Mouse (Mus musculus) embryo, embryonic 10.5 days (tissue): Measurements from ENCODE around the gene Syvn1.
A peak's percentile ranks its signal among the peaks of the same experiment; 100 is the strongest.

Experiments used
- DNase-seq: peaks from one replicate; pipeline ENCODE4 v3.0.0-alpha.2; 2015; ENCODE audit warnings: low spot score

The Syvn1 gene

GRCm38 (mm10) chr19:6046294-6047153 lies at the start of gene Syvn1:
Syvn1 (plus strand) TSS chr19:6046576.
- DNase-seq = peak; percentile 97

DNA sequence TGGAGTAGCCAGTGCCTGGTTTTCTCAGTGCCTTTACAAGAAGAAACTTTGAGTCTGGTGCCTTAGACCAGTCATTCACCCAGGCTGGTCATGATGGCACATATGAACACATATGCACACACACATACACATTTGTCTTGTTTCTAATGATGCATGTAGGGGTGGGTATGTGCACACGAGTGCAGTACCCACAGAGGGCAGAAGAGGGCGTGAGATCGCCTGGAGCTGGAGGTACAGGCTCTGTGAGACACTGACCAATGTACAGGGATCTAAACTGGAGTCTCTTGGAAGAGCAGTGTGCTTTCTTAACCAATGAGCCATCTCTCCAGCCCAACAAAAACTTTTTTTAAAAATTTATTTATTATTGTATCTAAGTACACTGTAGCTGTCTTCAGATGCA lies 48.2 kb upstream of the Syvn1 start:
- DNase-seq = no peak

- no peak for DNase-seq
These were observed 46.4 kb upstream of the Syvn1 start for GRCm38 (mm10) chr19:5999969-6000368.

DNA sequence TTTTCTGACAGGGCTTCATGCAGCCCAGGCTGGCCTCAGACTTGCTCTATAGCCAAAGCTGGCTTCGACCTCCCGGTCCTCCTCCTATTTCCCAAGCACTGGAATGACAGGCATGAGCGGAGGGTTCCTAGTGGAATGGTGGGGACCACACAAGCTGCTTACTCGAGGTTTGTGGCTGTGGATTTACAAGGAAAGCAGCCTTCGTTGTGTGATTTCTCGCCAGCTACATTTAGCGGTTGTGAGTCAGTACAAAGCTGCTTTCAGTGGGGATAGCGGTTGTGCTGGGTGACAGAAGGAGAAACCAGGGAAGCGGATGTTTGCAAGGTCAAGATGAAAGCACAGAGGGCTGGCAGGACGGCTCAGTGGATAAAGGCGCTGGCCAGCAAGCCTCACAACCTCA lies 40.8 kb upstream of the Syvn1 start:
- no peak for DNase-seq

GRCm38 (mm10) chr19:6007013-6007412 lies 39.4 kb upstream of the Syvn1 start:
- no peak for DNase-seq

DNA sequence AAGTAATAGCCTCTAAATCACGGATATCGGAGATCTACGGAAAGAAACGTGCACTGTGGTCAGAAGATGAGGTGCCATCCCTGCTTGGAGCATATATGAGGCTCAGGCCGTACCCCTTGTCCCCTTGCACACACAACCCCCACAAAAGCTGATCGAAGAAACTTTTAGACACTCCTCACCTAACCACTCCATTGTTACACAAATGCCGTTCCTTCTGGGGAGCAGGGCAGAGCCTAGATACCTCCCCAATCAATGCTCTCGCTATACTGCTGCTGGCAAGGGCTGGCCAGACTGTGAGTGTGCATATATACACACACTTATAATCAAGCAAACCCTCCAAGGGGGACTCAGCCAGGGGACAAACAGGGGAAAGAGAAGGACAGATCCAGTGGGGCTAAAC lies 37.2 kb upstream of the Syvn1 start:
- no peak for DNase-seq

DNA sequence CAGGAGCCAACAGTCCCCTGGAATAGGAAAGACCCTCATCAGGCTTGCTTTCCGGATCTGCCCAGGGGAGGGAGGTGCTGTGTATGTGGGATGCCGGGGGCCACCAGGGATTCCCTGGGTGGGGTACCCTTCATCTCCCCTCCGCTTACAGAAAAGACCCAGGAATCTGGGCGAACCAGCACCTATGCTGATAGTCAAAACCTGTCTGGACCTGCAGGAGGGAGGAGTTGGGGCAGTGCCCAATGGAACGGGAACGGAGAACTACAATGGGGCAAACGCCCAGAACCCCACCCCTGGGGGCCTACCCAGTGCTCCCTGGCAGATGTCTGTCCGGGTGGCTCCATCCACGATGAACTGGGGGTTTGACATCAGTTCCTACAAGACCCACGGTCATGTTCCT lies 32.7 kb upstream of the Syvn1 start:
- DNase-seq = no peak

GRCm38 (mm10) chr19:6014991-6015510 lies 31.3 kb upstream of the Syvn1 start:
- peak; percentile 58 for DNase-seq

DNA sequence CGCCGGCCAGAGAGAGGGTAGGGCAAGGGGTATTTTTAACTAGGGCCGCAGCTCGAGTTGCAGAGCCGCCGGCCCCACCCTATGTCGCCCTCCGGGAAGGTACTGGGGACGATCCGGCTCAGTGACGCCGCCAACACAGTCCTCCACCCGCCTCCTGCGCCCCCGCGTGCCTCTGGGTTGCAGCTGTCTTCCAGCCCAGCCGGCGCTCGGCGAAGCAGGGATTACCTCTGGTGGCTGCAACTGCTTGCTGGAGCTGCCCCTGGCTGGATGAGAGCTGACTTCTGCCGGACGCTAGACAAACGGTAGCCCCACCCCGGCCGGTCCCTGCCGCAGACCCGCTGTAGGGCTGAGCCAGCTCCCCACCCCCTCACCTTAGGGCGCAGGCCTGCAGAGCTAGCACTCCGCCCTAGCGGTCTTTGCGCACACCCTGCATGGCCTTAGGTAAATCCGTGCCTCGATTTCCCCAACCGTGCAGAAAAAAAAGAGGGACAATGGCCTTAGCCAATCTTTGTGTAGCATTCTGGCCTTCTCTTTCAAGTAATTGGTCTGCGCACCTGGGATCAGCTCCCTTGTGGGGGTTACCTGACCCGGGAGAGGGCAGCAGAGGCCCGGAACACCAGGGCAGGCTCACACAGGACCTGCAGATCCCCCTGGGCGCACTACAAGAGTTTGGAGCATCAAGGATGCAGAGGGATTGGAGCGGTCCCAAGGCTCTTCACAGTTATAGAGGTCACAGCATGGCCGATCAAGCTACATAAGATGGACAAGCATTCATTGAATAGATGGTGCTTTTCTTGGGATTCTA lies 30.7 kb upstream of the Syvn1 start, which contains the start of gene Capn1:
TSS of gene Capn1 (minus strand) at position 387 of the 805 bp plus-strand sequence.
- DNase-seq = peak; percentile 77

GRCm38 (mm10) chr19:6016532-6016931 lies 29.8 kb upstream of the Syvn1 start:
- peak; percentile 26 for DNase-seq

- DNase-seq = peak; percentile 94
These were observed 28.0 kb upstream of the Syvn1 start for GRCm38 (mm10) chr19:6018142-6019089.

- DNase-seq = no peak
These were observed 26.1 kb upstream of the Syvn1 start for GRCm38 (mm10) chr19:6020276-6020675.

- no peak for DNase-seq
These were observed 23.3 kb upstream of the Syvn1 start for GRCm38 (mm10) chr19:6023059-6023458.

- no peak for DNase-seq
These were observed 22.4 kb upstream of the Syvn1 start for GRCm38 (mm10) chr19:6023930-6024329.

GRCm38 (mm10) chr19:6028991-6029390 lies 17.4 kb upstream of the Syvn1 start:
- no peak for DNase-seq

- DNase-seq = no peak
These were observed 16.9 kb upstream of the Syvn1 start for GRCm38 (mm10) chr19:6029426-6029825.

DNA sequence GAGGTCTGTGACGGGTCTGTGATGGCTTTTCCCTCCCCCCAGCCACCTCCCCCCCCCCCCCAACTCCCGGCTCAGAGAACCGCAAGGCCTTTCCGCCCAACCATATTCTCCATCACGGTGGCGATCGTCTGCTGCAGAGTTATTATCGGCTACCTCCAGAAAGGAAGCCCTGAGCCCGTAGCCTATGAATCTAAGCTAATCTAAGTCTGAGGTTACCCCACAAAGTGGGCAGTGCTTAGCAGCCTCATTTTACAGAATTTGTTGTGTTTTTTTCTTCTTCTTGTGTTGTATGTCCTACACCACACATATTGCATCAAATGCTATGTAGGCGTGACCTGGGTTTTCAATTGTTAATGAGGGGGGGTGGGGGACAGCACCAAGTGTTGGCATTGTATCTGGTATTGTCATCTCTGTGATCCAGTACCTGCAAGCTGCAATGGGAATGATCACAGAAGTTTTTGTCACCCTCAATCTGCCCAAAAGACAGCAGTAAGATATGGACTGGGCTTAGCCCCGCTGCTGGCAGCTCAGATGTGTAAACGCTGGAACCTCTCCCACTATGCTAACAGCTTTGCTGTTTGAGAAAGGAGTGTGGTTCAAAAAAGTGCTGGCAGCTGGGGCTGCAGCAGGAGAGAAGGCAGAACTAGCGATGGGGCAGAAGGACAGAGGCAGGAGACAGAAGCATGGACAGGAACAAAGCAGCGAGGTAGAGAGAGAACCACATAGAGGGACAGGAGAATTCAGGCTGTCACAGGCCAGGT lies 15.7 kb upstream of the Syvn1 start:
- no peak for DNase-seq

GRCm38 (mm10) chr19:6035966-6036585 lies 10.3 kb upstream of the Syvn1 start:
- no peak for DNase-seq

GRCm38 (mm10) chr19:6037695-6038094 lies 8.7 kb upstream of the Syvn1 start:
- no peak for DNase-seq

- DNase-seq = no peak
These were observed 8.1 kb upstream of the Syvn1 start for GRCm38 (mm10) chr19:6038326-6038725.
